Mouse (Mus musculus) megakaryocyte, adult 5-6 weeks (primary cell): ENCODE measurements around the gene Ptpn11. TPM values are rescaled to one million over a fixed set of nuclear protein-coding genes. Genes with fewer than 3 reads are reported as not detected.
"Not testable (repeated sequence)": the region's sequence is repeated elsewhere in the genome, so short reads cannot be mapped to it uniquely, and the experiment has no call there.

Source experiments
- ATAC-seq: 2 replicates; pipeline ENCODE4 v1.8.0; 2016; ENCODE audit warnings: mild to moderate bottlenecking, inconsistent platforms; ENCODE audit not compliant: poor library complexity, severe bottlenecking
- total RNA-seq, 2 experiments: library from RNA; stranded (forward) in 1 of 2; stranded (reverse) in 1 of 2; fragments of 153-499, 151-499 nt in 1 of 2; fragments of 221-1000, 200-1000 nt in 1 of 2; gene quantifications; 2 replicates each; pipeline versions ENCODE4 v1.2.3 to v1.2.4; 2015 to 2017

Gene Ptpn11
- total RNA-seq, 2 experiments from 2014 or later, result 20.2 to 37.8 TPM

GRCm38 (mm10) chr5:121215380-121216125, 24.4 kb upstream of the Ptpn11 start:
- ATAC-seq, result peak; percentile 59

GRCm38 (mm10) chr5:121214707-121215106, 23.5 kb upstream of the Ptpn11 start:
- no peak for ATAC-seq

- no peak for ATAC-seq
Measured at GRCm38 (mm10) chr5:121212108-121212507, 20.9 kb upstream of the Ptpn11 start.

GRCm38 (mm10) chr5:121210601-121210924, 19.4 kb upstream of the Ptpn11 start:
- no peak for ATAC-seq

- ATAC-seq, result no peak
Measured at GRCm38 (mm10) chr5:121209755-121210600, 18.8 kb upstream of the Ptpn11 start.

- no peak for ATAC-seq
Measured at GRCm38 (mm10) chr5:121206984-121207383, 15.8 kb upstream of the Ptpn11 start.

- ATAC-seq, result no peak
Measured at GRCm38 (mm10) chr5:121206540-121206939, 15.3 kb upstream of the Ptpn11 start.

- not testable (repeated sequence) for ATAC-seq
Measured at GRCm38 (mm10) chr5:121205537-121206130, 14.4 kb upstream of the Ptpn11 start.

- peak; percentile 97 for ATAC-seq
Measured at GRCm38 (mm10) chr5:121204132-121205089, 13.2 kb upstream of the Ptpn11 start, which contains the start of gene Rpl6. TSS of gene Rpl6 (plus strand) at chr5:121204481.

- no peak for ATAC-seq
Measured at GRCm38 (mm10) chr5:121202467-121202866, 11.3 kb upstream of the Ptpn11 start.

GRCm38 (mm10) chr5:121201739-121202138, 10.5 kb upstream of the Ptpn11 start:
- ATAC-seq, result peak; percentile 21; the same call in 1 of the 2 replicates

- no peak for ATAC-seq
Measured at GRCm38 (mm10) chr5:121198376-121198775, 7.2 kb upstream of the Ptpn11 start.

- ATAC-seq, result peak; percentile 72
Measured at GRCm38 (mm10) chr5:121197337-121197736, 6.1 kb upstream of the Ptpn11 start.

- peak; percentile 86 for ATAC-seq
Measured at GRCm38 (mm10) chr5:121196764-121197163, 5.6 kb upstream of the Ptpn11 start.

- ATAC-seq, result no peak
Measured at GRCm38 (mm10) chr5:121194173-121194572, 3.0 kb upstream of the Ptpn11 start.

- ATAC-seq, result peak; percentile 25
Measured at GRCm38 (mm10) chr5:121191584-121191906, 348 bp upstream of the Ptpn11 start.

- no peak for ATAC-seq
Measured at GRCm38 (mm10) chr5:121190210-121190835, 874 bp downstream of the Ptpn11 start.

GRCm38 (mm10) chr5:121189182-121189581, 2.0 kb downstream of the Ptpn11 start:
- no peak for ATAC-seq

- 0 out of 2 replicates have a peak, but pooled peaks have one; percentile 20 for ATAC-seq
Measured at GRCm38 (mm10) chr5:121188265-121188664, 2.9 kb downstream of the Ptpn11 start.

- no peak for ATAC-seq
Measured at GRCm38 (mm10) chr5:121187580-121188001, 3.6 kb downstream of the Ptpn11 start.
